Mouse (Mus musculus) forebrain, embryonic 12.5 days (tissue): ENCODE measurements around the gene Nck1. TPM values are rescaled to one million over a fixed set of nuclear protein-coding genes. Genes with fewer than 3 reads are reported as not detected.

Experiments
- ATAC-seq: fragments of 200-750 bp; cut with Nextera tagmentation; 2 replicates; pipeline ENCODE4 v1.8.0; 2017; ENCODE audit warnings: moderate TSS enrichment; ENCODE audit not compliant: low FRiP score
- H3K27ac ChIP-seq: fragments of 300-500 bp; sonication (generic); 2 replicates; pipeline ENCODE4 v1.5.1; 2016; ENCODE audit warnings: mild to moderate bottlenecking
- H3K27me3 ChIP-seq: fragments of 300-500 bp; sonication (generic); 2 replicates; pipeline ENCODE4 v1.6.1; 2016; ENCODE audit warnings: mild to moderate bottlenecking
- H3K36me3 ChIP-seq: fragments of 300-500 bp; sonication (generic); replicated peaks from 2 replicates; pipeline ENCODE4 v1.6.1; 2016; ENCODE audit warnings: mild to moderate bottlenecking
- H3K4me1 ChIP-seq: fragments of 300-500 bp; sonication (generic); 2 replicates; pipeline ENCODE4 v1.6.1; 2016
- H3K4me2 ChIP-seq: fragments of 300-500 bp; sonication (generic); 2 replicates; pipeline ENCODE4 v1.6.1; 2016; ENCODE audit warnings: mild to moderate bottlenecking, moderate library complexity
- H3K4me3 ChIP-seq: fragments of 300-500 bp; sonication (generic); replicated peaks from 2 replicates; pipeline ENCODE4 v1.5.1; 2016; ENCODE audit warnings: mild to moderate bottlenecking
- H3K9ac ChIP-seq: fragments of 300-500 bp; sonication (generic); 2 replicates; pipeline ENCODE4 v1.6.1; 2016; ENCODE audit warnings: mild to moderate bottlenecking
- H3K9me3 ChIP-seq: fragments of 300-500 bp; sonication (generic); 2 replicates; pipeline ENCODE4 v1.6.1; 2016
- WGBS: fragments of 180-500 bp; shearing (Covaris S2); methylation state at CpG from one replicate; pipeline ENCODE4 v1.1.7; 2016; 5-methylcytosine and 5-hydroxymethylcytosine counted together
- polyA plus RNA-seq: library from polyadenylated mRNA; unstranded; fragments of >200 nt; fragmentation: Nextera tagmentation; extraction: Ambion mirVana; gene quantifications from 2 replicates; pipeline ENCODE4 v1.2.1, GENCODE M21; 2016

Gene Nck1
- polyA plus RNA-seq: 63.6 and 68.6 TPM in 2 replicates

DNA sequence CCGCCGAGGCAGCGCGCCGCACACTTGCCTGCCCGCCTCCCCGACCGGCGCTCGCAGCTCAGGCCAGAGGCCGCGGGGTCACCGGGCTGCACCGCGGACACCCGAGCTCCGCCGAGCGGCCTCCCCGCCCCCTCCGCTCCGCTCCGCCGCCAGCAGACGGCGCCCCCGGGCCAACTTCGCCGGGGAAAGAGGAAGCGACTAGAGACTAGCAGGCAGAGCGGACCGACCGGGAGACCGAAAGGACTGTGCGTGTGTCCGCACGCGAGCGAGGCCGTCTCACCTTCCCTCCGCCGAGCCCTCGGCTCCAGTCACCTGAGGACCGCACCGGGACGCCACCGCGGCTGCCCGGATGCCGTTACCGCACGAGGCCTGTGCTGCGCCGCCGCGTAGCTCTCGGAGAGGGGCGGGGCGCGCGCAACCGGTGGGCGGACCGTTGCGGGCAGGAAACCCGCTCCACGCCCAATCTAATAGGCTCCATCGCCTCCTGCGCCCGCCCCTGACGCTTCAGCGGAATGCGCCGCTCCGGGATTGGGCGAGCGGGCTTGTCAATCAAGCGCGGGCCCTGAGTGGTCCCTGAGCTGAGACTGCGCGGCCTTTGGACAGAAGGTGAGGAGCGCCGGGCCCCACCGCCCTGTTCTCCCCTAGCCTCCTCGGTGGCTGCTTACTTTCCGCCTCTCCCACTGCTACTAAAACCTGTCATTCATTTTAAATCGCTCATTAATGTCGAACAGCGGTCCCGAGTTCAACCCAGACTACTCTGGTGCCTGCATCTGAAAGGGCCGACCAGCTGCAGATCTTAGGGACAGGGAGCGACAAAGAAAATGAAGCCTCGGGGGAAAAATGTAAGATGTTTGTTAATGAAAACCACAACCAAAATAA, at the start of gene Nck1:
Nck1 (minus strand) TSS at position 420 of the 879 bp plus-strand sequence.
- Histone ChIP-seq H3K4me2 (peak within 1 kb of the TSS; percentile 72), H3K27ac (peak within 1 kb of the TSS; percentile 90), H3K9ac (peak within 1 kb of the TSS; percentile 93), H3K9me3 (peaks cover 14% of the 10 kb centered on the region), H3K4me3 (peak within 1 kb of the TSS; percentile 96), H3K4me1 (peaks cover 24% of the 10 kb centered on the region), H3K27me3 (no peaks in the 10 kb centered on the region), H3K36me3 (peaks cover 9% of the 10 kb centered on the region; the same call in 1 of the 2 replicates)
- ATAC-seq: peak; percentile 100
- under 1% methylated on average over 91 of the region's 93 CpGs for WGBS

DNA sequence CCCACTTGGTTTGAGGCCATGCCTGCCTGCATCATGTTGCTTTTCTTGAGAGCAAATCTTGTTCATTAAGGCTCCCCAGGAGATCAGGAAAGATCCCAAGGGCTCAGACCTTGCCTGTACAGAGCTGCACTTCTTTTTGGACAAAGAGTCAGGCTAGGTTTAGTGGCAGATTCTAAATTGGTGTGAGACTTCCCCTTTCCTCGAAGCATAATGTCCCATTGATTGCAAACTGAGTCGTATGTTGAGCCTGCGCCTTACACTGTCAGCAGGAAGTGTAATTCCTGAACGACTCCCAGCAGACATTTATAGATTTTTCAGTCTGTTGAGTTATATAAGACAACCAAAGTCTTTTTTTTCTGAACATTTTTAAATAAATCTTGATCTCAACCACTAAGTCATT, 44.5 kb upstream of the Nck1 start:
- no peak for ATAC-seq
- no peak overlapping the region for H3K4me3 ChIP-seq
- H3K9me3 ChIP-seq: no peaks in the 10 kb centered on the region
- no peak overlapping the region for H3K27ac ChIP-seq
- H3K4me2 ChIP-seq: no peak overlapping the region
- H3K27me3 ChIP-seq: no peaks in the 10 kb centered on the region
- H3K36me3 ChIP-seq: no peaks in the 10 kb centered on the region
- H3K9ac ChIP-seq: no peak overlapping the region
- 82% methylated on average over 4 of the region's 4 CpGs for WGBS
- no peaks in the 10 kb centered on the region; the same call in 1 of the 2 replicates for H3K4me1 ChIP-seq

DNA sequence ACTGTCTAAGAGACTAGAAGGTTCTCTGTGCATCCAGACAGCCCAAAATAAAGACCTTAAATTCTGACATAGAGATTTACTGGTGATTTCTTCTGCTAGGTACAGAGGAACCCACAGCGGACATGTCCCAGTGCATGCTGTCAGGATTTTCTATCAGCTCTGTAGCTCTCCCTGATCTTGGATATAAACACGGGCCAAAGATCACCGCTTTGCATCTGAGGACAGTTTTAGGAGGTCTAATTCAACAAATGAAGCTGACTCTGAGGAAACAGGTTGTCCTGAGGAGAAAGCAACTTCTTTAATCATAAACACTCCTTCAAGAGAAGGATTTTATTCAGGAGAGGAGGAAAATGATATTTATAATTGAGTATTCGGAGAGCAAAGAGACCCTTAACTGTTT, 38.1 kb upstream of the Nck1 start:
- Histone ChIP-seq H3K27me3 (no peaks in the 10 kb centered on the region), H3K4me3 (no peak overlapping the region), H3K27ac (no peak overlapping the region), H3K4me1 (peaks cover 33% of the 10 kb centered on the region), H3K4me2 (no peak overlapping the region), H3K9me3 (no peaks in the 10 kb centered on the region), H3K9ac (no peak overlapping the region), H3K36me3 (no peaks in the 10 kb centered on the region)
- no peak for ATAC-seq
- WGBS: 87% methylated on average over 4 of the region's 4 CpGs

DNA sequence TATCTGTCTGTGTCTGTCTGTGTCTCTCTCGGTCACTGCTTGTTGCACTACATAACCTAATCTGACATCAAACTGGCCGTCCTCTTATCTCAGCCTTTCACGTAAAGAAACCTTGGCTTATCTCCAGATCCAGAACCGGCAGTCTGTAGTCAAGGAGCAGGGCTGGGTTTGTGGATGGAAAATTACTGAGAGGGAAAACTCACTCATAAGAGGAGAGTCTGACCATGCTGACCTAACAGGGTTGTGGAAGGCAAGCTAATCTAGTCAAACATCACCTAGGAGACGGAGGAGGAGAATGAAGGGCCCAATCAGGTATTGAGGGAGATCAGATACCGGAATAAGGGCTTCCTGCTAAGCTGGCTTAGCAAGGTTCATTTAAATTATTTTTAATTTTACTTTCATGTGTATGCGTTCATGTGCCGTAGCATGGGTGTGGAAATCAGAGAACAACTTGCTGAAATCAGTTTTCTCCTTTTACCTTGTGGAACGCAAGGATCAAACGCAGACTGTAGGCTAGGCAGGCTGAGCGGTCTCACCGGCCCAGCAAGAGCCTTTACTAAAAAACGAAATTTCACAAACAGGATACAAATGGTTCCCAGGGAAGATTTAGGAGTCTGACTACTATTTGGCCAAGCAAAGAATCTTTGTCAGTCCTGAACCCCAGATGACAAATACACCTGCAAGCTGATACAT, 37.1 kb upstream of the Nck1 start:
- peak overlapping the region; percentile 53; the same call in 1 of the 2 replicates for H3K27ac ChIP-seq
- ATAC-seq: no peak
- no peaks in the 10 kb centered on the region for H3K36me3 ChIP-seq
- no peak overlapping the region for H3K4me2 ChIP-seq
- WGBS: 59% methylated on average over 13 of the region's 13 CpGs
- H3K9me3 ChIP-seq: no peaks in the 10 kb centered on the region
- H3K4me1 ChIP-seq: peaks cover 33% of the 10 kb centered on the region
- H3K9ac ChIP-seq: no peak overlapping the region
- H3K4me3 ChIP-seq: no peak overlapping the region
- no peaks in the 10 kb centered on the region for H3K27me3 ChIP-seq

DNA sequence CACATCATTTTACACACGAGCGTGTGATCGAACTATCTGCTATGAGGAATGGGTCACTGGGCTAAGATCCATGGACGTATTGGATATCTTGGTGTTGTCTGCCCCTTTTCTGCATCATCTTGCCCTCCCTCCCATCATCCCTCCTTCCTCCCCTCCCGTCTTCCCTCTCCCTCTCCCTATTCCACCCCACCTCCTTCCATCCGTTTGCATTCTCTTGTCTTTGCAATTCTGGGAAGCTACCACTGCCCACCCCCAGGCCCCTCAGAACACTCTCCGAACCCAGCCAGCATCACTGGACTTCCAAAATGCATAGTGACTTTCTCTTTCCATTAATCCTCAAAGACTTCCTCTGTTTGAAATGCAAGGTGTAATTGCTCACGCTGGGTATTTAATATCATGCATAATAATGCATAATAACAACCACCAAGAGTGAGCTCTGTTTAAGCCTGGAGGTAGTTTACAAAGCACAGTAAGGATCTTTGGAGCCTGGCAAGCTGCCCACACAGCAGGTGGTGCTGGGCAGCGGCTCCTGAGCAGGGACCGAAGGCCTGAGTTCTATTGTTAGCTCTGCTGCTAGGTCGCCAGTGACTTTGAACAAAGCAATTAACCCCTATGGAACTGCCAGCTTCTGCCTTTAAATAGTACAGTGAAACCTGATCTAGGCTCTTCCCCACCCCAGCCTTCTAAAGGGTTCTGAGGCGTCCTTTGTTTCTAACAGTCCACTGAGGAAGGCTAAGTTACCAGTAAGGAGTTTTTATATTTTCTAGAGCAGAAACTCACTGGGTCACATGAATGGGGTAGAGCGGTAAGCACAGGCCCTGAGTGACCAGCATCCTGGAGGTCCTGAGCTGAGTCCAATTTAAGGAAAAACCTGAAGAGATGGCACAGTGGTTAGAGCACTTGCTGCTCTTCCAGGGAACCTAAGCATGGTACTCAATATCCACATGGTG, 35.9 kb upstream of the Nck1 start:
- 22% methylated on average over 13 of the region's 13 CpGs for WGBS
- no peaks in the 10 kb centered on the region for H3K36me3 ChIP-seq

DNA sequence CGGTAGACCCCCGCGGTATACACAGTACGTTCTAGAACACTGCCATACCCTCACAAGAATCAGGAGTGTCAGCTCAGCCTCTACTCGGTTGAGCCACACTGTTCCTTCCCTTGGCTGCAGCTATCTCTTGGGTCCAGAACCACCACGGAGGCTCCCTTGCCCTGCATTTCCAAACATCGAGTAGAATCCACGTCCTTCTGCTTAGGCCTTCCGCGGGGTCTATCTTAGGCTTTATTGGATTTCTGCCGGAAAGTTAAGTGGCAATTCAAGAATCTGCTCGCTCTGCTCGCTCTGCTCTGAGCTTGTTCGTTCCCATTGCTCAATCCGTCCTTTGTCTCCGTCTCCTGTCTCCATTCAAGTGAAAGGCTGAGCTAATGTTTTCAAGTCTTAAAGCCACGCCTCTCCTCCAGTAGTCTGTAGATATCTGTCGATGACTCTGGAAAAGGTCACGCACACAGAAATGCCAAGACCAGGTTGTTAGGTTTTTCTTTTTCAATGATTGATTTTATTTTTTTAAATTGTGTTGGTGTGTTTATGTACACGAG, 34.3 kb upstream of the Nck1 start:
- Histone ChIP-seq H3K27me3 (no peaks in the 10 kb centered on the region), H3K36me3 (no peaks in the 10 kb centered on the region), H3K9ac (no peak overlapping the region), H3K4me3 (no peak overlapping the region), H3K4me1 (peaks cover 33% of the 10 kb centered on the region), H3K4me2 (no peak overlapping the region), H3K27ac (peak overlapping the region; percentile 42; the same call in 1 of the 2 replicates), H3K9me3 (no peaks in the 10 kb centered on the region)
- 0 out of 2 replicates have a peak, but pooled peaks have one; percentile 59 for ATAC-seq
- 33% methylated on average over 20 of the region's 20 CpGs for WGBS

More for the DNA sequence above, 35.9 kb upstream of the Nck1 start:
- peak; percentile 69; the same call in 1 of the 2 replicates for ATAC-seq
- peak overlapping the region; percentile 75 for H3K27ac ChIP-seq
- peak overlapping the region; percentile 3 for H3K4me2 ChIP-seq
- no peaks in the 10 kb centered on the region for H3K9me3 ChIP-seq
- H3K4me3 ChIP-seq: no peak overlapping the region
- no peak overlapping the region for H3K9ac ChIP-seq
- peaks cover 33% of the 10 kb centered on the region for H3K4me1 ChIP-seq
- no peaks in the 10 kb centered on the region for H3K27me3 ChIP-seq

DNA sequence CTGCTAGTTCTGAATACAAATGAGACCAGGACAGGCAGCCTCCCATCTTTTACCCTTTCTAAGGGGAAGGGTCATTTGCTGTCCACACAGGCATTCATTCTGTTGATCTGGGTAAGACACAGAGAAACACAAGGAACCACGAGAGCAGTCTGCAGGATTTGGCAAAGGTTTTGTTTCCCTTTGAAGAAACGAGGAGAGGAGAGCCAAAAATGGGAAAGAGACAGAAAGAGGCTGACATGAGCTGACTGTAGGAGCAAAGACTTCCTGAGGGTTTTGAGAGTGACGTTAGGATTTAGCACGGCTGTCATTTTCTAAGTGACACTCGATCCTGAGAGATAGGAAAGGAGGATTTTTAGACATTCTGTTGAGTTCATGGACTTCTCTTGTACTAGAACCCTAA, 28.0 kb upstream of the Nck1 start:
- Histone ChIP-seq H3K36me3 (no peaks in the 10 kb centered on the region), H3K4me1 (peaks cover 10% of the 10 kb centered on the region), H3K27me3 (peaks cover 8% of the 10 kb centered on the region; the same call in 1 of the 2 replicates), H3K9me3 (no peaks in the 10 kb centered on the region), H3K4me2 (no peak overlapping the region), H3K9ac (no peak overlapping the region), H3K27ac (no peak overlapping the region), H3K4me3 (no peak overlapping the region)
- 59% methylated on average over 5 of the region's 5 CpGs for WGBS
- ATAC-seq: no peak

DNA sequence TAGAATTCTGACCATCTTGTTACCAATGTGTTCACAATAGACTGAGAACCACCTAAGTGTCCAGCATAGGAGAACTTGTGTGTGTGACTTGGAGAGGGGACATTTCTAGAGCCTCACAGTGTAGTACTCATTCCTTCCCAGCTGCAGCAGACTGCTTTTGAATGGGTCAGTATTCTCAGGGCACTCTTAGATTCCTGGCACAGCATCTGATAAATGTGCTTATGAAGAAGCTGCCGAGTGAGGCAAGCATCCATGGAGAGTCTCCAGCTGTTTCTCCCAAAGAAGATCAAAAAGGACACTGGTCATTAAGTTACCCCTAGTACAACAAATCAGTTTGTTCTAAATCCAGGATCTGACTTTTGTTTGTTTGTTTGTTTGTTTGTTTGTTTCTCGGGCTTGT, 27.4 kb upstream of the Nck1 start:
- 80% methylated on average over 2 of the region's 2 CpGs for WGBS
- Histone ChIP-seq H3K9ac (no peak overlapping the region), H3K4me1 (peaks cover 10% of the 10 kb centered on the region), H3K9me3 (no peaks in the 10 kb centered on the region), H3K36me3 (no peaks in the 10 kb centered on the region), H3K27ac (no peak overlapping the region), H3K27me3 (peaks cover 8% of the 10 kb centered on the region; the same call in 1 of the 2 replicates), H3K4me2 (no peak overlapping the region), H3K4me3 (no peak overlapping the region)
- no peak for ATAC-seq

DNA sequence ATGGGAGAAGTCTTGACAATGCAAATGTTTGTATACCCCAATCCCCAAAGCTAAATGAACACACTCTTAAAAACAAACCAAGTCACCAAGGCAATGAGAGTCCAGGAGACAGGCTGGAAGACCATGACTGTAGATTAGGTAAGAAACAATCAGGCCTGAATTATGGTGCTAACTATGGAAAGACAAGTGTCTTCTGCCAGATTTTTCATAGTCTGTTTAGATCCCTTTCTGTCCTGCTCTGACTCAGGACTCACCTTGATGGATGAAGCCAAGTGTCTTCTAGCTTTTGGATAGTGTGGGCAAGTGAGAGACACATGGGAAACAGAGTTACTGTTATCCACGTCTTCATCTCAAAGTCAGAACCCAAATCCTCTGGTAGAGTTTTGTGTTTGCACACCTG, 25.6 kb upstream of the Nck1 start:
- no peaks in the 10 kb centered on the region for H3K9me3 ChIP-seq
- peaks cover 8% of the 10 kb centered on the region; the same call in 1 of the 2 replicates for H3K27me3 ChIP-seq
- H3K4me1 ChIP-seq: peaks cover 10% of the 10 kb centered on the region
- H3K9ac ChIP-seq: peak overlapping the region; percentile 80; the same call in 1 of the 2 replicates
- no peak overlapping the region for H3K27ac ChIP-seq
- 77% methylated on average over 1 of the region's 1 CpGs for WGBS
- peak overlapping the region; percentile 72 for H3K4me3 ChIP-seq
- H3K4me2 ChIP-seq: peak overlapping the region; percentile 86
- no peaks in the 10 kb centered on the region for H3K36me3 ChIP-seq
- 0 out of 2 replicates have a peak, but pooled peaks have one; percentile 5 for ATAC-seq

DNA sequence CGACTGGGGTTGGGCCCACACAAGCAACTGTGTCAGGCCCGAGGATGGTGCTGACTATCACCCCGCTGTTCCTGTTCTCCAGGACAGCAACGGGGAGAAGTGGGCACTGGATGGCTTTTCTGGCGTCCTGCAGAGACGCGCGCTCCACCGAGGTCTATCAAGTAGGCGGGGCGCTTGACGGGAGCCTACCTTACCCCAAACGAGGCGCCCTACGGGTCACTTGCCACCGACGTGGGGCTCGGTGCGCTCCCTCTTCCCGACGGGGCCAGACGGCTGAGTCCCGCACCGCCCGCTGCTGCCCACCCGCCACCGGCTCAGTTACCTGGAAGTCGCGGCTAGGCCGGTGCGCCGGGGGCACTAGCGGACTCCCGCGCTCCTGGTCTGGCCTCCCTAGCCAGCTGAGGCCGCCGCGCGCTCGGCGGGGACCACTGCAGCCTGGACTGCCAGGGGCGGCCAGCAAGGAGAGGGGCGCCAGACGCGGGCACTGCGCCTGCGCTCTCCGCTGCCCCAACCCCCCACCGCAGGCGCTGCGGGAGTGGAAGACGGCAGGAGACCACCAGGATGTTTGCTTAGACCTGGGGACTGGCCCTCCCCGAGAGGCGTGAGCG, 24.8 kb upstream of the Nck1 start, which contains the start of gene Slc35g2:
Slc35g2 (minus strand) TSS at position 465 of the 608 bp plus-strand sequence.
- no peaks in the 10 kb centered on the region for H3K9me3 ChIP-seq
- peak within 1 kb of the TSS; percentile 64 for H3K27ac ChIP-seq
- H3K36me3 ChIP-seq: no peaks in the 10 kb centered on the region
- peaks cover 10% of the 10 kb centered on the region for H3K4me1 ChIP-seq
- H3K9ac ChIP-seq: peak within 1 kb of the TSS; percentile 80
- H3K27me3 ChIP-seq: peaks cover 8% of the 10 kb centered on the region; the same call in 1 of the 2 replicates
- peak within 1 kb of the TSS; percentile 86 for H3K4me2 ChIP-seq
- WGBS: 1% methylated on average over 51 of the region's 55 CpGs
- ATAC-seq: peak; percentile 94
- H3K4me3 ChIP-seq: peak within 1 kb of the TSS; percentile 72
